In the genomic region with DNA sequence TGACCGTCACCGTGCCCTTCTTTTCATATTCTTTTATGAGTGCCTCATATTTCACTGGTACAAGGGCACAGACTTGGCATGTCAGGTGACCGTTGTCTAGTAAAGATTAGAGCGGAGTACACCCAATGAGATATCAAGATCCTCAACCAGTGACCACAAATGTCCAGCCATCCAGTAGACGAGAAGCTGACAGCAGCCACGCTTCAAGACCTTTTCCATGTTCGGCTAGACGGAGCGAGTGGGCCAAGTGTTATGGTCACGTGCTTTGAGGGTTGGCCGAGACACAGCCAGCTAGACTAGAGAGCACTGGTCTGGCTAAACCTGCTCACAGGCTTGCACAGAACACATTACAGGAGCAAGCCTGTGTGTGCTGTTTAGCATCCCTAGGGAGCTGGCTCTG, we compare ENCODE assay signal across 24 mouse cellular contexts. TPM values are rescaled to one million over a fixed set of nuclear protein-coding genes. Genes with fewer than 3 reads are reported as not detected.
DNase-seq lines count a peak whose midpoint lies in the region; ATAC-seq and TF ChIP-seq lines count a peak whose summit lies in the region.
"Had no signal": no experiment of that assay in that cellular context is flagged by ENCODE, and none has a peak within 500 bp of the region (broad histone marks: within the 10 kb centered on the region; RNA-seq: fewer than 3 reads in every experiment).

No protein-coding gene starts in this region.

- no peak overlapping the region for H3K4me2 ChIP-seq in heart, embryonic 12.5 days
- no peak overlapping the region for H3K4me2 ChIP-seq in midbrain, embryonic 11.5 days
- no peak overlapping the region for H3K4me2 ChIP-seq in midbrain, embryonic 15.5 days
- H3K4me2 ChIP-seq: forebrain, embryonic 15.5 days; heart, embryonic 13.5 days; hindbrain, embryonic 14.5 days had no signal

- H3K36me3 ChIP-seq in heart, embryonic 12.5 days = peaks cover 31% of the 10 kb centered on the region
- H3K36me3 ChIP-seq in midbrain, embryonic 11.5 days (ENCODE audit: control insufficient read depth, insufficient read depth, low read length) = 0 out of 2 replicates have a peak, but pooled peaks cover 2% of the 10 kb centered on the region
- peaks cover 3% of the 10 kb centered on the region; the same call in 1 of the 2 replicates for H3K36me3 ChIP-seq in midbrain, embryonic 15.5 days (replicated peaks)

- WGBS in heart, embryonic 12.5 days = 87% methylated on average over 11 of the region's 11 CpGs
- 96% methylated on average over 11 of the region's 11 CpGs for WGBS in midbrain, embryonic 11.5 days
- WGBS in midbrain, embryonic 15.5 days = 94% methylated on average over 11 of the region's 11 CpGs

- no peak overlapping the region for H3K4me3 ChIP-seq in gastrocnemius, adult 2 months
- H3K4me3 ChIP-seq in heart, embryonic 12.5 days = no peak overlapping the region
- H3K4me3 ChIP-seq in midbrain, embryonic 11.5 days (ENCODE audit: low read depth, low read length) = no peak overlapping the region
- no peak overlapping the region for H3K4me3 ChIP-seq in midbrain, embryonic 15.5 days
- H3K4me3 ChIP-seq: forebrain, embryonic 10.5 days; forebrain, embryonic 15.5 days; heart, adult 2 months; heart, embryonic 13.5 days had no signal

- no peaks in the 10 kb centered on the region for H3K27me3 ChIP-seq in heart, embryonic 12.5 days (replicated peaks)
- H3K27me3 ChIP-seq in midbrain, embryonic 11.5 days (ENCODE audit: control insufficient read depth, insufficient read depth, low read length) = no peaks in the 10 kb centered on the region
- H3K27me3 ChIP-seq in midbrain, embryonic 15.5 days (replicated peaks) = no peaks in the 10 kb centered on the region
- H3K27me3 ChIP-seq: forebrain, embryonic 15.5 days; heart, embryonic 13.5 days had no signal

- H3K27ac ChIP-seq in gastrocnemius, adult 2 months = peak overlapping the region; percentile 28; the same call in 1 of the 2 replicates
- no peak overlapping the region for H3K27ac ChIP-seq in heart, embryonic 12.5 days (ENCODE audit: poor library complexity, severe bottlenecking)
- no peak overlapping the region for H3K27ac ChIP-seq in midbrain, embryonic 11.5 days (ENCODE audit: low read depth, low read length)
- no peak overlapping the region for H3K27ac ChIP-seq in midbrain, embryonic 15.5 days
- H3K27ac ChIP-seq: forebrain, embryonic 10.5 days; forebrain, embryonic 15.5 days; heart, adult 2 months; heart, embryonic 13.5 days; hindbrain, embryonic 14.5 days; hindbrain, postnatal 0 days had no signal

- intact Hi-C loops in gastrocnemius, adult 2 months (cut with DNase I) = no loop called here
- intact Hi-C loops in gastrocnemius, postnatal 14 days (cut with DNase I; ENCODE audit: low total_unique reads) = no loop called here
- intact Hi-C loops in heart, postnatal 25 days (cut with DNase I) = no loop called here

- H3K4me1 ChIP-seq in heart, embryonic 12.5 days (replicated peaks) = peaks cover 5% of the 10 kb centered on the region; the same call in 1 of the 2 replicates
- H3K4me1 ChIP-seq in midbrain, embryonic 11.5 days (ENCODE audit: control insufficient read depth, insufficient read depth, low read length) = no peaks in the 10 kb centered on the region
- H3K4me1 ChIP-seq in midbrain, embryonic 15.5 days = no peaks in the 10 kb centered on the region

- 0 out of 2 replicates have a peak overlapping the region, but pooled peaks have one; percentile 29 for H3K9ac ChIP-seq in heart, embryonic 12.5 days
- H3K9ac ChIP-seq in midbrain, embryonic 11.5 days (ENCODE audit: low read length) = no peak overlapping the region
- H3K9ac ChIP-seq in midbrain, embryonic 15.5 days = no peak overlapping the region
- H3K9ac ChIP-seq: forebrain, embryonic 15.5 days; heart, embryonic 13.5 days; hindbrain, embryonic 14.5 days had no signal

- ATAC-seq in heart, embryonic 12.5 days (ENCODE audit: insufficient number of reproducible peaks, low FRiP score) = no peak
- ATAC-seq in midbrain, embryonic 11.5 days (ENCODE audit: low FRiP score) = no peak
- no peak for ATAC-seq in midbrain, embryonic 15.5 days (replicated peaks)
- ATAC-seq: activated CD4-positive, CD25-positive, alpha-beta regulatory T cell, adult 4 months; forebrain, embryonic 15.5 days; hindbrain, postnatal 0 days; inflammation-experienced regulatory T-cells, adult 6 months; intestine, embryonic 16.5 days had no signal

- H3K9me3 ChIP-seq in heart, embryonic 12.5 days (replicated peaks) = no peaks in the 10 kb centered on the region
- H3K9me3 ChIP-seq in midbrain, embryonic 11.5 days (ENCODE audit: control insufficient read depth, low read length) = no peaks in the 10 kb centered on the region
- H3K9me3 ChIP-seq in midbrain, embryonic 15.5 days = no peaks in the 10 kb centered on the region
- H3K9me3 ChIP-seq: forebrain, embryonic 10.5 days; forebrain, embryonic 15.5 days; heart, embryonic 13.5 days had no signal

- TF ChIP-seq CTCF in gastrocnemius, adult 2 months (IDR thresholded peaks at IDR 0.05) = no peak

- DNase-seq in adrenal gland, postnatal 14 days = peak; percentile 36
- no peak for DNase-seq in adrenal gland, postnatal 25 days
- DNase-seq in gastrocnemius, adult 2 months = peak; percentile 38
- no peak for DNase-seq in gastrocnemius, postnatal 14 days
- DNase-seq in heart, postnatal 25 days (ENCODE audit: low spot score) = no peak
- peak; percentile 77 for DNase-seq in midbrain, embryonic 11.5 days (ENCODE audit: low spot score, missing footprints)
- DNase-seq: adrenal gland, postnatal 10 days; cerebellum, adult 18-20 months; cerebellum, adult 9-10 months; cerebellum, postnatal 14 days; gastrocnemius, postnatal 10 days; heart, postnatal 4 days; kidney, adult 18-20 months had no signal

RNA-seq across cellular contexts. Expression of a gene that starts 50.4 kb away (rescaled TPM):
- total RNA-seq in adrenal gland, postnatal 14 days (2021) = 14.0 and 16.2 TPM in 2 replicates
- 19.7 and 25.4 TPM in 2 replicates for total RNA-seq in adrenal gland, postnatal 25 days (2021)
- total RNA-seq in gastrocnemius, adult 2 months (2021) = 10 to 100 TPM; 26.1 to 28.6 TPM
- 10 to 100 TPM; 18.1 to 21.5 TPM for total RNA-seq in gastrocnemius, postnatal 14 days (2021)
- 11.3 and 12.4 TPM in 2 replicates for polyA plus RNA-seq in heart, embryonic 12.5 days (2016; fragmentation: Nextera tagmentation; extraction: Ambion mirVana)
- total RNA-seq in heart, postnatal 25 days (2021) = 10 to 100 TPM; 12.6 to 13.5 TPM
- 16.5 and 16.9 TPM in 2 replicates for polyA plus RNA-seq in midbrain, embryonic 11.5 days (2014; fragmentation: Nextera tagmentation; extraction: Ambion mirVana)
- 45.2 and 46.4 TPM in 2 replicates for polyA plus RNA-seq in midbrain, embryonic 15.5 days (2015; fragmentation: Nextera tagmentation; extraction: Ambion mirVana)

Comparison
In these comparisons a context has a peak if more than half of its experiments do, and no peak if none do; other contexts are left out.
1. DNase-seq: peak in adrenal gland, postnatal 14 days (single experiment), gastrocnemius, adult 2 months (single experiment) and midbrain, embryonic 11.5 days (single experiment); none in adrenal gland, postnatal 25 days (single experiment), gastrocnemius, postnatal 14 days (single experiment) and heart, postnatal 25 days (single experiment).